Mouse (Mus musculus) ES-Bruce4 (cell line): ENCODE measurements around the gene Hs3st1. TPM values are rescaled to one million over a fixed set of nuclear protein-coding genes. Genes with fewer than 3 reads are reported as not detected.

ENCODE experiments used
- H3K27ac ChIP-seq: 2 replicates; pipeline ENCODE4 v1.5.1; 2012; ENCODE audit warnings: low read length, inconsistent platforms; ENCODE audit not compliant: insufficient read depth
- H3K27me3 ChIP-seq: 2 replicates; pipeline ENCODE4 v1.6.1; 2012; ENCODE audit warnings: mild to moderate bottlenecking, low read length, inconsistent platforms; ENCODE audit not compliant: control insufficient read depth, poor library complexity, insufficient read depth, severe bottlenecking
- H3K36me3 ChIP-seq: 2 replicates; pipeline ENCODE4 v1.6.1; 2012; ENCODE audit warnings: inconsistent platforms, mild to moderate bottlenecking, low read length, moderate library complexity; ENCODE audit not compliant: control insufficient read depth, poor library complexity, insufficient read depth, severe bottlenecking
- H3K4me1 ChIP-seq: one replicate; pipeline ENCODE4 v1.8.1; 2011; ENCODE audit warnings: low read length; ENCODE audit not compliant: control insufficient read depth, insufficient read depth
- H3K4me3 ChIP-seq: 2 replicates; pipeline ENCODE4 v1.5.1; 2011; ENCODE audit warnings: low read depth, mild to moderate bottlenecking, low read length
- H3K9ac ChIP-seq: 2 replicates; pipeline ENCODE4 v1.6.1; 2012; ENCODE audit warnings: low read depth, mild to moderate bottlenecking, inconsistent platforms; ENCODE audit not compliant: poor library complexity, severe bottlenecking
- H3K9me3 ChIP-seq: replicated peaks from 2 replicates; pipeline ENCODE4 v1.6.1; 2012; ENCODE audit warnings: mild to moderate bottlenecking, low read length, inconsistent platforms; ENCODE audit not compliant: control insufficient read depth, poor library complexity, insufficient read depth, severe bottlenecking
- CTCF ChIP-seq: IDR thresholded peaks from one replicate; pipeline ENCODE4 v1.8.1; 2011; ENCODE audit warnings: low read depth, low read length
- EP300 ChIP-seq: IDR thresholded peaks from 2 replicates; pipeline ENCODE4 v1.6.1; 2011; ENCODE audit warnings: low read depth, low read length; ENCODE audit not compliant: insufficient read depth
- POLR2A ChIP-seq: IDR thresholded peaks from one replicate; pipeline ENCODE4 v1.8.1; 2011; ENCODE audit warnings: low read length; ENCODE audit not compliant: insufficient read depth
- polyA plus RNA-seq: library from polyadenylated mRNA; stranded (reverse); fragments of >200 nt; gene quantifications from 2 replicates; pipeline ENCODE4 v1.2.4, GENCODE M21; 2011; ENCODE audit warnings: low read depth; ENCODE audit not compliant: missing spikeins, insufficient read depth, insufficient read length

Hs3st1 gene
- polyA plus RNA-seq, 1 experiment, result 1.2 TPM

GRCm38 (mm10) chr5:39625037-39625473 is 130.2 kb downstream of the Hs3st1 start:
- no peaks in the 10 kb centered on the region for H3K27me3 ChIP-seq
- no peak overlapping the region for H3K27ac ChIP-seq
- no peaks in the 10 kb centered on the region for H3K9me3 ChIP-seq
- H3K36me3 ChIP-seq, result no peaks in the 10 kb centered on the region
- no peak overlapping the region for H3K4me3 ChIP-seq
- H3K4me1 ChIP-seq, result no peaks in the 10 kb centered on the region
- H3K9ac ChIP-seq, result no peak overlapping the region
- TF ChIP-seq CTCF (no peak), EP300 (no peak), POLR2A (no peak)

GRCm38 (mm10) chr5:39624218-39624590 is 131.1 kb downstream of the Hs3st1 start:
- TF ChIP-seq POLR2A, result no peak
- TF ChIP-seq EP300, result no peak
- no peak for TF ChIP-seq CTCF
- Histone ChIP-seq H3K4me1 (no peaks in the 10 kb centered on the region), H3K27me3 (no peaks in the 10 kb centered on the region), H3K9ac (no peak overlapping the region), H3K4me3 (no peak overlapping the region), H3K36me3 (no peaks in the 10 kb centered on the region), H3K9me3 (no peaks in the 10 kb centered on the region), H3K27ac (no peak overlapping the region)

GRCm38 (mm10) chr5:39623304-39624217 is 131.7 kb downstream of the Hs3st1 start:
- TF ChIP-seq EP300 (no peak), CTCF (no peak), POLR2A (no peak)
- Histone ChIP-seq H3K9me3 (no peaks in the 10 kb centered on the region), H3K4me3 (no peak overlapping the region), H3K36me3 (no peaks in the 10 kb centered on the region), H3K27me3 (no peaks in the 10 kb centered on the region), H3K4me1 (no peaks in the 10 kb centered on the region), H3K9ac (no peak overlapping the region), H3K27ac (no peak overlapping the region)

DNA sequence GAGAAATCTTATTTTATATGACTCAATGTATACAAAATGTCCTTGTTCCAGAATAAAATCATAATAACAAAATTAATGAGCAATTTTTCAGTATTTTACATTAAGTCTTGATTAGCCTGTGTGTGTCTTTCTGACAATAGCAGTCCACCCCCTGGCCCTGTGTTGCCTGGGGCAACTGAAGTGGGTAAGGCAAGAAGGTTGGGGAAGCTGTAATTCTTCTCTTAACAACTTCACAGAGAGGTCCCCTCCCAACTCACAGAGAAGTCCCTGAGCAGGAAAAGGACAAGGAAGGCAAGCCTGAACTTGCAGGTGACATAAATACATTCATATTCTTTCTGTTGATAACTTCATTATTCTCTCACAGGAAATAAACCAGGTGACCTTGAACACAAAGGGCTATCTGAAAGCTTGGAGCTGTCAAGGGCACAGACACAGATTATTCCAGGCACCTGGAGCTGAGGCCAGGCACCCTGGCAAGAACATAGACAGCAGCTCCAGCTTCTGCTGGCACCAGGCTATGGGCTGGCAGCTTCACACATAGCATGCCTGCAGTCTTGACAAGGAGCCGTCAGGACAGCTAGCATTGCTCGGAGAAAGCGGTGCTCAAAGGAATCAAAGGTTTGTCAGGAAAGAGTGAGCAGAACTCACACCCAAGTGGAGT is 134.9 kb downstream of the Hs3st1 start:
- Histone ChIP-seq H3K27me3 (no peaks in the 10 kb centered on the region), H3K9ac (no peak overlapping the region), H3K36me3 (no peaks in the 10 kb centered on the region), H3K4me3 (no peak overlapping the region), H3K9me3 (no peaks in the 10 kb centered on the region), H3K4me1 (no peaks in the 10 kb centered on the region), H3K27ac (no peak overlapping the region)
- no peak for TF ChIP-seq EP300

DNA sequence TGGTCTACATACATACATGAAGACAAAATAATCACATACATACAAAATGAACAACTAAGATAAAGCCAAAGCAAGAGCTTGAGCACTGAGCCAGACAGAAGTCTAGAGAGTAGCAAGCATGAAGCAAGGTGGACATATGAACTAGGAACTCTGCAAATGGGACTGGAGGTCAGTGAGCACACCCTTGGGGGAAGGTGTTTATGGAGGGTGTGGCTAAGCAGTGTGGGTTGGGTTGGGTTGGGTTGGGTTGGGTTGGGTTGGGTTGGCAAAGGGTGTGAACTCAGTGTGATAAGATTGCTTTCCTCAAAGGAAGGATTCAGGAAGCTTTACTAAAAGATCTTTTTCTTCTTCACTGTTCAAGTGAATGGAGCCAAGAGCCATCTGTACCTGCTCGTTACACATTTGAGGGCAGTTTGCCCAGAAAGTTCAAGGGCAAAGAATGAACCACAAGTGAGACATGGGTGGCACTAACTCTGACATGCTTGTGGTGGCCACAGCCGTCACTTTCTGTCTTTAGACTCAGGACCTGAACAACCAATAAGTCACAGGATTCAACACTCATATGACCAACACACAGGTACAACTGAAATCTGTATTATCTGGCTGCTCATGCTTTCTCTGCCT is 137.8 kb downstream of the Hs3st1 start:
- no peaks in the 10 kb centered on the region for H3K36me3 ChIP-seq
- no peaks in the 10 kb centered on the region for H3K27me3 ChIP-seq
- H3K27ac ChIP-seq, result no peak overlapping the region
- TF ChIP-seq CTCF, result no peak
- TF ChIP-seq POLR2A, result no peak
- TF ChIP-seq EP300, result no peak
- H3K4me1 ChIP-seq, result no peaks in the 10 kb centered on the region
- H3K4me3 ChIP-seq, result no peak overlapping the region
- no peak overlapping the region for H3K9ac ChIP-seq
- H3K9me3 ChIP-seq, result no peaks in the 10 kb centered on the region

GRCm38 (mm10) chr5:39615202-39615601 is 140.1 kb downstream of the Hs3st1 start:
- Histone ChIP-seq H3K9me3 (no peaks in the 10 kb centered on the region), H3K27me3 (no peaks in the 10 kb centered on the region), H3K27ac (no peak overlapping the region), H3K9ac (no peak overlapping the region), H3K4me1 (no peaks in the 10 kb centered on the region), H3K36me3 (no peaks in the 10 kb centered on the region), H3K4me3 (no peak overlapping the region)
- TF ChIP-seq CTCF (no peak), POLR2A (no peak), EP300 (no peak)
